Mouse (Mus musculus) brain, embryonic 18.5 days (tissue): Measurements from ENCODE around the gene Jag1.

ENCODE experiments used
- DNase-seq: peaks from one replicate; pipeline ENCODE4 v3.0.0-alpha.2; 2012; ENCODE audit warnings: low read depth, low spot score

Jag1 gene

GRCm38 (mm10) chr2:137063829-137064228, 52.6 kb downstream of the Jag1 start:
- DNase-seq, result no peak

- DNase-seq, result no peak
Observed at GRCm38 (mm10) chr2:137049906-137050305, 66.5 kb downstream of the Jag1 start.

GRCm38 (mm10) chr2:137049367-137049766, 67.1 kb downstream of the Jag1 start:
- DNase-seq, result no peak

GRCm38 (mm10) chr2:137044122-137044521, 72.3 kb downstream of the Jag1 start:
- DNase-seq, result no peak
